Mouse (Mus musculus) adipose tissue, adult 10 weeks (tissue): ENCODE results near the gene Fam149a. TPM values are rescaled to one million over a fixed set of nuclear protein-coding genes. Genes with fewer than 3 reads are reported as not detected.

ENCODE experiments used
- polyA plus RNA-seq: library from polyadenylated mRNA; stranded (reverse); fragments of 350-450 nt; fragmentation: Illumina TruSeq; extraction: RNeasy Lipid Tissue Mini Kit (QIAGEN cat#74804); gene quantifications from one replicate; pipeline ENCODE4 v1.2.3, GENCODE M21; 2014; ENCODE audit warnings: low read depth, low replicate concordance

Gene Fam149a
- polyA plus RNA-seq = 10.1 TPM

GRCm38 (mm10) chr8:45381963-45382347, at the start of gene Fam149a:
Gene Fam149a (minus strand): TSS chr8:45382291.

GRCm38 (mm10) chr8:45410882-45411281, 28.8 kb upstream of the Fam149a start, which contains the start of gene Tlr3:
Gene Tlr3 (minus strand): TSS chr8:45411080.

DNA sequence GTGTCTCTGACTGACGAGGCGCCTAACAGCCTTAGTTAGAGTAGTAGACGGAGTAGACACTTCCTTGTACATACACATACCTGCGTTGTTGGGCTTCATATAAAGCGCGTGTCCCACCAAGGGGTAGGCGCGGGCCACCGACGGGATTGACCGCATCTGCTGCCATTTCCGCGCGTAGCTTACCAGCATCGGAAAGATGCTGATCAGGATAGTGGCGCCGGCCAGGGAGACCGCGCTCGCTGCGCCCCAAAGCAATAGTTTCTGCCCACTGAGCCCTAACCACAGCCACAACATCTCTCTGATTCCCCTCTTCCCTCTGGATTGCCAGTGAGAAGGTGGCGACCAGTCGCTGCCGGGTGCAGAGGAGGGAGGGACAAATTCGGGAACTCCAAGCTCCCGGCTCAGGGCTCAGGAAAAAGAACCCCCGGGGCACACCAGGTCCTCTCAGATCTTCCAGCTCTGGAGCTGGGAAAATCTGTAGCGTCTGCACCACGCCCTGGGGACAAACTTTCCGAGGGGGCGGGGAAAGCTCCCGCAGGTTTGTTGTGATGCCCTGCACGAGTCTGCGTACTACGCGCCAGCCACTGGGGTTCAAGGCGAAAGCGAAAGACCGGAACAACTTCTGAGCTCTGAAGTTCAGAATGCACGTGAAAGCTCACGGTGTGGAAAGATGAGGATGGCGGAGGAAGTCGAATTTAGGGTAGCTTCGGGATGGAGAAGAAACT, 49.2 kb downstream of the Fam149a start, which contains the start of gene Cyp4v3:
TSS of gene Cyp4v3 (minus strand) at position 532 of the 725 bp plus-strand sequence.

GRCm38 (mm10) chr8:45308366-45308765, 73.7 kb downstream of the Fam149a start, which contains the start of gene Gm45753:
Gene Gm45753 (minus strand): TSS chr8:45308466.

DNA sequence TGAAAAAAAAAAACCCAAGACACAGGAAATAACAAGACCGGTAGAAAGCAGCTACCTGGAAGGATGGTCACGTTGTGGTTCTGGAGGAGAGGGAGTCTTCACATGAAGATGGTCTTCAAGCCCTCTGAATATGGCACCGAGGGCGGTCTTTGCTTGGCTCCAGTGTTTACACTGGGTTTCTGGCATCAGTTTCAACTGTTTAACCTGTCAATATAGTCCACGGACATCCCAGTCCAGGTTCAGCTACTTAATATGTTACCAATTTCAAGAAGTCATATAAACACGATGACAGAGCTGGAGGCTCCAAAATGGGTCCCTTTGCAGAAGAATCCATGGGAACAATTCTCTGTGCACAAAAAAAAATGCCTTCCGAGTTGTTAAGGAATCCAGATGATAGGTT, 87.4 kb downstream of the Fam149a start, which contains the start of gene Klkb1:
TSS of gene Klkb1 (minus strand) at position 173 of the 400 bp plus-strand sequence.

Other genes with a start within 250 kb of the Fam149a start
- gene F11, start 120.3 kb downstream of the Fam149a start, polyA plus RNA-seq = 0.20 TPM
- 1.1 TPM for gene Klkb1, start 87.4 kb downstream of the Fam149a start, polyA plus RNA-seq
- gene Gm45753, start 73.8 kb downstream of the Fam149a start, polyA plus RNA-seq = 0.20 TPM
- gene Cyp4v3, start 49.1 kb downstream of the Fam149a start, polyA plus RNA-seq = 15.4 TPM
- gene Tlr3, start 28.8 kb upstream of the Fam149a start, polyA plus RNA-seq = 10.7 TPM
- gene Sorbs2, start 125.5 kb upstream of the Fam149a start, polyA plus RNA-seq = 46.3 TPM